Mouse (Mus musculus) G1E-ER4 (cell line): ENCODE data around the gene Olfr798. TPM values are rescaled to one million over a fixed set of nuclear protein-coding genes. Genes with fewer than 3 reads are reported as not detected.

ENCODE experiments used
- GATA1 ChIP-seq: IDR thresholded peaks from one replicate; pipeline ENCODE4 v1.8.0; 2012; ENCODE audit warnings: low read length, inconsistent platforms
- polyA plus RNA-seq: library from polyadenylated mRNA; stranded (reverse); fragments of >175 nt; gene quantifications from 2 replicates; pipeline ENCODE4 v1.2.3, GENCODE M21; 2012

Olfr798 gene
- polyA plus RNA-seq, result not detected in 2 replicates

GRCm38 (mm10) chr10:129627834-129628233, at the start of gene Olfr798:
Gene Olfr798, minus strand, starts transcription at chr10:129627934.
- TF ChIP-seq GATA1, result no peak

GRCm38 (mm10) chr10:129673765-129674164, 46.0 kb upstream of the Olfr798 start, which contains the start of gene Olfr801:
Gene Olfr801, minus strand, starts transcription at chr10:129673865.
- no peak for TF ChIP-seq GATA1

- TF ChIP-seq GATA1, result no peak
These were observed 29.7 kb upstream of the Olfr798 start, which contains the start of gene Olfr800 for GRCm38 (mm10) chr10:129657394-129657793. Gene Olfr800, plus strand, starts transcription at chr10:129657694.

- no peak for TF ChIP-seq GATA1
These were observed 24.0 kb upstream of the Olfr798 start for GRCm38 (mm10) chr10:129651763-129652162.

- no peak for TF ChIP-seq GATA1
These were observed 9.4 kb upstream of the Olfr798 start, which contains the start of gene Olfr799 for GRCm38 (mm10) chr10:129637184-129637583. Gene Olfr799, plus strand, starts transcription at chr10:129637484.

GRCm38 (mm10) chr10:129623251-129623650, 4.5 kb downstream of the Olfr798 start:
- TF ChIP-seq GATA1, result no peak

GRCm38 (mm10) chr10:129621724-129622123, 6.0 kb downstream of the Olfr798 start:
- no peak for TF ChIP-seq GATA1

GRCm38 (mm10) chr10:129612470-129612869, 15.3 kb downstream of the Olfr798 start, which contains the start of gene Olfr796:
Gene Olfr796, minus strand, starts transcription at chr10:129612570.
- no peak for TF ChIP-seq GATA1

GRCm38 (mm10) chr10:129577066-129577465, 50.7 kb downstream of the Olfr798 start:
- TF ChIP-seq GATA1, result no peak

Other genes with a start within 250 kb of the Olfr798 start
- not detected in 2 replicates for gene Olfr784, start 243.9 kb downstream of the Olfr798 start, polyA plus RNA-seq
- not detected in 2 replicates for gene Olfr785, start 222.5 kb downstream of the Olfr798 start, polyA plus RNA-seq
- not detected in 2 replicates for gene Olfr786, start 200.6 kb downstream of the Olfr798 start, polyA plus RNA-seq
- not detected in 2 replicates for gene Olfr787, start 166.1 kb downstream of the Olfr798 start, polyA plus RNA-seq
- gene Olfr788, start 156.9 kb downstream of the Olfr798 start, polyA plus RNA-seq, result not detected in 2 replicates
- gene Olfr789, start 143.2 kb downstream of the Olfr798 start, polyA plus RNA-seq, result not detected in 2 replicates
- gene Olfr790, start 129.4 kb downstream of the Olfr798 start, polyA plus RNA-seq, result not detected in 2 replicates
- gene Olfr791, start 106.1 kb downstream of the Olfr798 start, polyA plus RNA-seq, result not detected in 2 replicates
- not detected in 2 replicates for gene Olfr792, start 88.8 kb downstream of the Olfr798 start, polyA plus RNA-seq
- gene Olfr794, start 60.3 kb downstream of the Olfr798 start, polyA plus RNA-seq, result not detected in 2 replicates
- not detected in 2 replicates for gene Olfr796, start 15.4 kb downstream of the Olfr798 start, polyA plus RNA-seq
- gene Olfr799, start 9.6 kb upstream of the Olfr798 start, polyA plus RNA-seq, result not detected in 2 replicates
- gene Olfr800, start 29.8 kb upstream of the Olfr798 start, polyA plus RNA-seq, result not detected in 2 replicates
- not detected in 2 replicates for gene Olfr801, start 45.9 kb upstream of the Olfr798 start, polyA plus RNA-seq
- not detected in 2 replicates for gene Olfr802, start 60.2 kb upstream of the Olfr798 start, polyA plus RNA-seq
- not detected in 2 replicates for gene Olfr803, start 66.4 kb upstream of the Olfr798 start, polyA plus RNA-seq
- not detected in 2 replicates for gene Olfr804, start 75.3 kb upstream of the Olfr798 start, polyA plus RNA-seq
- gene Olfr805, start 101.4 kb upstream of the Olfr798 start, polyA plus RNA-seq, result not detected in 2 replicates
- not detected in 2 replicates for gene Olfr806, start 114.0 kb upstream of the Olfr798 start, polyA plus RNA-seq
- gene Olfr807, start 129.9 kb upstream of the Olfr798 start, polyA plus RNA-seq, result not detected in 2 replicates
- gene Olfr808, start 137.5 kb upstream of the Olfr798 start, polyA plus RNA-seq, result not detected in 2 replicates
- gene Olfr809, start 146.7 kb upstream of the Olfr798 start, polyA plus RNA-seq, result not detected in 2 replicates
- not detected in 2 replicates for gene Olfr810, start 167.0 kb upstream of the Olfr798 start, polyA plus RNA-seq
- not detected in 2 replicates for gene Olfr811, start 176.5 kb upstream of the Olfr798 start, polyA plus RNA-seq
- gene Olfr812, start 218.2 kb upstream of the Olfr798 start, polyA plus RNA-seq, result not detected in 2 replicates
- gene Olfr813, start 227.4 kb upstream of the Olfr798 start, polyA plus RNA-seq, result not detected in 2 replicates